Mouse (Mus musculus): ENCODE data around the gene Gm6121.
"Not testable (repeated sequence)": the region's sequence is repeated elsewhere in the genome, so short reads cannot be mapped to it uniquely, and the experiment has no call there.

Gene Gm6121

GRCm38 (mm10) chrX:26935597-26935996 lies at the start of gene Gm6121:
TSS of gene Gm6121 (minus strand) at chrX:26935697.
- DNase-seq: not testable (repeated sequence)
